Mouse (Mus musculus) liver, embryonic 14.5 days (tissue): ENCODE data around the gene Moap1. TPM values are rescaled to one million over a fixed set of nuclear protein-coding genes. Genes with fewer than 3 reads are reported as not detected.

Experiments
- ATAC-seq: fragments of 200-750 bp; cut with Nextera tagmentation; 2 replicates; pipeline ENCODE4 v1.8.0; 2017; ENCODE audit warnings: moderate number of reproducible peaks, mild to moderate bottlenecking, moderate library complexity; ENCODE audit not compliant: insufficient read depth
- DNase-seq, 3 experiments: peaks; one replicate each; pipeline ENCODE4 v3.0.0-alpha.2; 2012 to 2013; ENCODE audit warnings: low read depth in 3 of 3, low spot score in 3 of 3
- H3K27ac ChIP-seq: fragments of 300-500 bp; sonication (generic); 2 replicates; pipeline ENCODE4 v1.5.1; 2014; ENCODE audit warnings: moderate library complexity, mild to moderate bottlenecking, control low read depth, inconsistent platforms
- H3K27me3 ChIP-seq: fragments of 300-500 bp; sonication (generic); 2 replicates; pipeline ENCODE4 v1.6.1; 2014; ENCODE audit warnings: mild to moderate bottlenecking, low read length, moderate library complexity; ENCODE audit not compliant: control insufficient read depth, insufficient read depth
- H3K36me3 ChIP-seq: fragments of 300-500 bp; sonication (generic); replicated peaks from 2 replicates; pipeline ENCODE4 v1.6.1; 2014; ENCODE audit warnings: low read depth; ENCODE audit not compliant: control insufficient read depth, insufficient read depth
- H3K4me1 ChIP-seq, 2 experiments: fragments of 200-500 bp in 1 of 2; fragments of 300-500 bp in 1 of 2; sonication (generic) in 1 of 2; replicated peaks; 2 replicates each; pipeline ENCODE4 v1.6.1; 2012 to 2014; ENCODE audit warnings: antibody characterized with exemption in 1 of 2, inconsistent platforms in 1 of 2, low read length in 1 of 2; ENCODE audit not compliant: control insufficient read depth in 2 of 2, insufficient read depth in 2 of 2
- H3K4me2 ChIP-seq: fragments of 300-500 bp; sonication (generic); 2 replicates; pipeline ENCODE4 v1.6.1; 2014; ENCODE audit warnings: low read depth, mild to moderate bottlenecking, control low read depth, moderate library complexity
- H3K4me3 ChIP-seq, 2 experiments: fragments of 200-500 bp in 1 of 2; fragments of 300-500 bp in 1 of 2; sonication (generic) in 1 of 2; 2 replicates each; pipeline ENCODE4 v1.5.1; 2012 to 2014; ENCODE audit warnings: low read depth in 2 of 2, low read length in 2 of 2, mild to moderate bottlenecking in 2 of 2, control low read depth in 1 of 2, inconsistent platforms in 1 of 2, moderate library complexity in 1 of 2; ENCODE audit not compliant: insufficient read depth in 1 of 2
- H3K9ac ChIP-seq: fragments of 300-500 bp; sonication (generic); replicated peaks from 2 replicates; pipeline ENCODE4 v1.6.1; 2014; ENCODE audit warnings: mild to moderate bottlenecking, control low read depth, moderate library complexity
- H3K9me3 ChIP-seq: fragments of 300-500 bp; sonication (generic); 2 replicates; pipeline ENCODE4 v1.6.1; 2016; ENCODE audit warnings: low read length, mixed read lengths; ENCODE audit not compliant: control insufficient read depth
- CTCF ChIP-seq: IDR thresholded peaks from 2 replicates; pipeline ENCODE4 v1.5.1; 2016; ENCODE audit warnings: antibody characterized with exemption, low read depth, control low read depth
- EP300 ChIP-seq: IDR thresholded peaks from 2 replicates; pipeline ENCODE4 v1.6.1; 2016; ENCODE audit warnings: antibody characterized with exemption, low read depth
- WGBS: fragments of 180-500 bp; shearing (Covaris S2); extraction: QIAGEN DNeasy Blood & Tissue Kit; methylation state at CpG from one replicate; pipeline ENCODE4 v1.1.7; 2014; ENCODE audit not compliant: insufficient replicate concordance; 5-methylcytosine and 5-hydroxymethylcytosine counted together
- polyA plus RNA-seq, 2 experiments: library from polyadenylated mRNA; depleted of rRNA in 1 of 2; stranded (reverse) in 1 of 2; unstranded in 1 of 2; fragments of >200 nt; fragmentation: Nextera tagmentation in 1 of 2; extraction: Ambion mirVana in 1 of 2; gene quantifications; 2 replicates each; pipeline versions ENCODE4 v1.2.1 to v1.2.3; 2012 to 2014

Moap1 gene
- polyA plus RNA-seq, 2 experiments: 1.8 to 6.7 TPM

GRCm38 (mm10) chr12:102782841-102783240, 39.4 kb upstream of the Moap1 start:
- 81% methylated on average over 5 of the region's 5 CpGs for WGBS
- no peak overlapping the region for H3K27ac ChIP-seq
- no peaks in the 10 kb centered on the region for H3K9me3 ChIP-seq
- peaks cover 15% of the 10 kb centered on the region for H3K36me3 ChIP-seq
- no peak overlapping the region for H3K4me2 ChIP-seq
- no peak overlapping the region for H3K4me3 ChIP-seq
- no peaks in the 10 kb centered on the region for H3K4me1 ChIP-seq
- H3K9ac ChIP-seq: no peak overlapping the region
- ATAC-seq (no peak), DNase-seq (no peak)
- no peak for TF ChIP-seq CTCF
- TF ChIP-seq EP300: no peak
- H3K27me3 ChIP-seq: no peaks in the 10 kb centered on the region

- 44% methylated on average over 3 of the region's 3 CpGs for WGBS
- no peaks in the 10 kb centered on the region for H3K9me3 ChIP-seq
- DNase-seq (no peak), ATAC-seq (0 out of 2 replicates have a peak, but pooled peaks have one; percentile 58)
- H3K4me3 ChIP-seq: no peak overlapping the region
- no peak overlapping the region for H3K27ac ChIP-seq
- no peaks in the 10 kb centered on the region for H3K27me3 ChIP-seq
- no peaks in the 10 kb centered on the region for H3K4me1 ChIP-seq
- no peak overlapping the region for H3K4me2 ChIP-seq
- H3K36me3 ChIP-seq: peaks cover 17% of the 10 kb centered on the region
- H3K9ac ChIP-seq: no peak overlapping the region
- TF ChIP-seq CTCF (peak; percentile 29; the same call in 1 of the 2 replicates), EP300 (no peak)
Measured at GRCm38 (mm10) chr12:102779452-102779851, 36.0 kb upstream of the Moap1 start.

GRCm38 (mm10) chr12:102778151-102778550, 34.7 kb upstream of the Moap1 start:
- no peak overlapping the region for H3K4me3 ChIP-seq
- ATAC-seq: no peak
- peaks cover 27% of the 10 kb centered on the region for H3K36me3 ChIP-seq
- H3K4me1 ChIP-seq: no peaks in the 10 kb centered on the region
- no peak overlapping the region for H3K9ac ChIP-seq
- no peaks in the 10 kb centered on the region for H3K27me3 ChIP-seq
- H3K9me3 ChIP-seq: no peaks in the 10 kb centered on the region
- DNase-seq: no peak
- 80% methylated on average over 5 of the region's 5 CpGs for WGBS
- no peak overlapping the region for H3K4me2 ChIP-seq
- TF ChIP-seq EP300 (no peak), CTCF (no peak)
- H3K27ac ChIP-seq: no peak overlapping the region

- Histone ChIP-seq H3K4me3 (no peak overlapping the region), H3K27ac (no peak overlapping the region), H3K36me3 (peaks cover 42% of the 10 kb centered on the region), H3K9ac (no peak overlapping the region), H3K27me3 (no peaks in the 10 kb centered on the region), H3K4me1 (no peaks in the 10 kb centered on the region), H3K9me3 (no peaks in the 10 kb centered on the region), H3K4me2 (no peak overlapping the region)
- DNase-seq (no peak), ATAC-seq (no peak)
- 87% methylated on average over 14 of the region's 14 CpGs for WGBS
- no peak for TF ChIP-seq CTCF
- TF ChIP-seq EP300: no peak
Measured at GRCm38 (mm10) chr12:102776035-102776434, 32.6 kb upstream of the Moap1 start.

GRCm38 (mm10) chr12:102772676-102773075, 29.2 kb upstream of the Moap1 start:
- Histone ChIP-seq H3K27ac (no peak overlapping the region), H3K4me1 (no peaks in the 10 kb centered on the region), H3K36me3 (peaks cover 73% of the 10 kb centered on the region), H3K9ac (no peak overlapping the region), H3K4me3 (no peak overlapping the region), H3K9me3 (no peaks in the 10 kb centered on the region), H3K4me2 (no peak overlapping the region), H3K27me3 (no peaks in the 10 kb centered on the region)
- 86% methylated on average over 5 of the region's 5 CpGs for WGBS
- no peak for TF ChIP-seq CTCF
- no peak for TF ChIP-seq EP300
- ATAC-seq (no peak), DNase-seq (no peak)
